Mouse (Mus musculus): ENCODE measurements around the gene Pdlim4.

DNA sequence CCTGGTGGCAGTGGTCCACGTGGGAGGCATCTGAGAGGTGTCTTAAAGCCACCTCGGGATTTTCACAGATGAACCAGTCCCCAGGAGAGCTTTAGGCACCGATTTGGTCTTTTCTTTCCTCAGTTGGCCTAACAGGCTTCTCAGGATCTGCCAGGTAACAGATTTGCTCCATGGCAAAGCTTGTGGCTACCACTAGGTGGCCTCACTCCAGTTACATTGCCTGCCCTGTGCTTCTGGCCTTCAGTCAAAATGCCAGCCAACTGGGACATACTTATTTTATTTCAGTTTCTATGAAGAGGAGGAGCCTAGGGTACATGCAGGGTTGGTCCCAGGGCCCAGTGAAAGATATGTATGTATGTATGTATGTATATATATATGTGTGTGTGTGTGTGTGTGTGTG lies 24.2 kb upstream of the Pdlim4 start:
- peak; percentile 79 for TF ChIP-seq CTCF (IDR thresholded peaks at IDR 0.05; ENCODE audit: low read depth)
- no peak for TF ChIP-seq EP300 (IDR thresholded peaks at IDR 0.05; ENCODE audit: low read depth)

Measured in liver, postnatal 0 days (tissue).